Mouse (Mus musculus) embryonic facial prominence, embryonic 13.5 days (tissue): ENCODE results near the gene Pde4c. TPM values are rescaled to one million over a fixed set of nuclear protein-coding genes. Genes with fewer than 3 reads are reported as not detected.

Experiments used
- ATAC-seq: fragments of 200-750 bp; cut with Nextera tagmentation; 2 replicates; pipeline ENCODE4 v1.8.0; 2017; ENCODE audit warnings: low read depth; ENCODE audit not compliant: insufficient number of reproducible peaks, insufficient read depth, low FRiP score, low TSS enrichment
- H3K27ac ChIP-seq: fragments of 300-500 bp; sonication (generic); 2 replicates; pipeline ENCODE4 v1.5.1; 2015; ENCODE audit warnings: moderate library complexity, mild to moderate bottlenecking, inconsistent platforms
- H3K27me3 ChIP-seq: fragments of 300-500 bp; sonication (generic); 2 replicates; pipeline ENCODE4 v1.6.1; 2015; ENCODE audit warnings: mild to moderate bottlenecking, inconsistent platforms
- H3K36me3 ChIP-seq: fragments of 300-500 bp; sonication (generic); 2 replicates; pipeline ENCODE4 v1.6.1; 2015; ENCODE audit warnings: mild to moderate bottlenecking, inconsistent platforms
- H3K4me1 ChIP-seq: fragments of 300-500 bp; sonication (generic); 2 replicates; pipeline ENCODE4 v1.6.1; 2015; ENCODE audit warnings: inconsistent platforms
- H3K4me2 ChIP-seq: fragments of 300-500 bp; sonication (generic); 2 replicates; pipeline ENCODE4 v1.6.1; 2015; ENCODE audit warnings: moderate library complexity, mild to moderate bottlenecking, inconsistent platforms
- H3K4me3 ChIP-seq: fragments of 300-500 bp; sonication (generic); 2 replicates; pipeline ENCODE4 v1.5.1; 2015; ENCODE audit warnings: mild to moderate bottlenecking, inconsistent platforms
- H3K9ac ChIP-seq: fragments of 300-500 bp; sonication (generic); 2 replicates; pipeline ENCODE4 v1.6.1; 2015; ENCODE audit warnings: mild to moderate bottlenecking, inconsistent platforms
- H3K9me3 ChIP-seq: fragments of 300-500 bp; sonication (generic); 2 replicates; pipeline ENCODE4 v1.6.1; 2016; ENCODE audit warnings: inconsistent platforms
- WGBS: fragments of 180-500 bp; shearing (Covaris S2); methylation state at CpG from one replicate; pipeline ENCODE4 v1.1.7; 2015; ENCODE audit warnings: mixed read lengths; 5-methylcytosine and 5-hydroxymethylcytosine counted together
- microRNA-seq: library from miRNA; unstranded; fragments of <30 nt; microRNA quantifications from one replicate; pipeline ENCODE4, GENCODE M21; 2016
- polyA plus RNA-seq: library from polyadenylated mRNA; unstranded; fragments of >200 nt; fragmentation: Nextera tagmentation; extraction: Ambion mirVana; gene quantifications from 2 replicates; pipeline ENCODE4 v1.2.1, GENCODE M21; 2015

Pde4c gene
- polyA plus RNA-seq, 1 experiment from 2014 or later: 0.13 TPM

DNA sequence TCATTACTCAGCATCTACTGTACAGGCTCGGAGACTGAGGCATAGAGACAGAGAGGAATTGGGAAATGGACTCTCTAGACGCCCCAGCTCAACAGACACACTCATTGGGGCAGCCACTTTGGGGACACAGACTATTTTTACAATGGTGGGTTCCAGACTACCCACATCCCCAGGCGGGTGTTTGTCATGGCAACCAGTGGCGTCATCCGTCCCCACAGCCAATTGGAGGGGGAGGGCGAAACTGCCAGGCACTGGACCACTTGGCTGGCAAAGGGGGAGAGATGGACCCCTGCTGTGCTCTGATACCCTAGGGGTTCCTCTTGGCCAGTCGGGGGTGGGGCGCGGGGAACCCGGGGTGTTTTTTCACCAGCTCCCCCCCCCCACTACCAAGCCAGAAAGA lies 77.1 kb downstream of the Pde4c start:
- Histone ChIP-seq H3K4me1 (peaks cover 31% of the 10 kb centered on the region), H3K27ac (no peak overlapping the region), H3K9me3 (no peaks in the 10 kb centered on the region), H3K36me3 (no peaks in the 10 kb centered on the region), H3K9ac (no peak overlapping the region), H3K4me2 (no peak overlapping the region), H3K27me3 (peaks cover 76% of the 10 kb centered on the region), H3K4me3 (no peak overlapping the region)
- WGBS: 45% methylated on average over 10 of the region's 10 CpGs
- ATAC-seq: no peak

Small RNAs within 50 kb of the gene (microRNA-seq; reads per million reads assigned to microRNA genes)
- not detected for gene Mir7240

Other genes starting within 250 kb of the Pde4c start
- gene Klhl26, start 246.8 kb upstream of the Pde4c start, polyA plus RNA-seq: 28.2 and 30.8 TPM in 2 replicates
- gene Tmem59l, start 236.4 kb upstream of the Pde4c start, polyA plus RNA-seq: 32.3 and 34.8 TPM in 2 replicates
- gene Crlf1, start 230.6 kb upstream of the Pde4c start, polyA plus RNA-seq: 152 and 159 TPM in 2 replicates
- 169 and 178 TPM in 2 replicates for gene Rex1bd, start 217.0 kb upstream of the Pde4c start, polyA plus RNA-seq
- 987 and 1,032 TPM in 2 replicates for gene Uba52, start 212.9 kb upstream of the Pde4c start, polyA plus RNA-seq
- 297 and 306 TPM in 2 replicates for gene Fkbp8, start 196.0 kb upstream of the Pde4c start, polyA plus RNA-seq
- 55.4 and 59.9 TPM in 2 replicates for gene Kxd1, start 195.8 kb upstream of the Pde4c start, polyA plus RNA-seq
- 20.6 and 21.3 TPM in 2 replicates for gene Ell, start 184.3 kb upstream of the Pde4c start, polyA plus RNA-seq
- gene Isyna1, start 129.3 kb upstream of the Pde4c start, polyA plus RNA-seq: 153 and 166 TPM in 2 replicates
- 100 and 107 TPM in 2 replicates for gene Ssbp4, start 114.8 kb upstream of the Pde4c start, polyA plus RNA-seq
- gene Lrrc25, start 107.6 kb upstream of the Pde4c start, polyA plus RNA-seq: 1.9 TPM in 2 replicates
- 0.14 and 0.22 TPM in 2 replicates for gene Gdf15, start 91.3 kb upstream of the Pde4c start, polyA plus RNA-seq
- gene Pgpep1, start 63.3 kb upstream of the Pde4c start, polyA plus RNA-seq: 50.5 and 63.1 TPM in 2 replicates
- gene Lsm4, start 50.5 kb upstream of the Pde4c start, polyA plus RNA-seq: 248 and 270 TPM in 2 replicates
- 54.7 and 68.5 TPM in 2 replicates for gene Jund, start 24.8 kb upstream of the Pde4c start, polyA plus RNA-seq
- 0.07 TPM in 1 of 2 replicates, not detected in the other for gene Iqcn, start 20.3 kb upstream of the Pde4c start, polyA plus RNA-seq
- not detected in 2 replicates for gene Gm3336, start 5.2 kb upstream of the Pde4c start, polyA plus RNA-seq
- 23.8 TPM in 2 replicates for gene Rab3a, start 31.0 kb downstream of the Pde4c start, polyA plus RNA-seq
- 29.3 and 36.7 TPM in 2 replicates for gene Mpv17l2, start 37.2 kb downstream of the Pde4c start, polyA plus RNA-seq
- 76.8 and 85.4 TPM in 2 replicates for gene Pik3r2, start 53.0 kb downstream of the Pde4c start, polyA plus RNA-seq
- gene Mast3, start 81.3 kb downstream of the Pde4c start, polyA plus RNA-seq: 12.5 and 13.8 TPM in 2 replicates
- gene Il12rb1, start 84.7 kb downstream of the Pde4c start, polyA plus RNA-seq: 0.07 and 0.54 TPM in 2 replicates
- gene Arrdc2, start 116.0 kb downstream of the Pde4c start, polyA plus RNA-seq: 5.9 and 7.7 TPM in 2 replicates
- 3.2 and 5.3 TPM in 2 replicates for gene Kcnn1, start 139.5 kb downstream of the Pde4c start, polyA plus RNA-seq
- 108 and 124 TPM in 2 replicates for gene Ccdc124, start 150.2 kb downstream of the Pde4c start, polyA plus RNA-seq
- gene Slc5a5, start 169.0 kb downstream of the Pde4c start, polyA plus RNA-seq: 0.18 and 0.32 TPM in 2 replicates
- gene Rpl18a, start 173.7 kb downstream of the Pde4c start, polyA plus RNA-seq: 4,412 and 4,959 TPM in 2 replicates
- 49.8 and 52.6 TPM in 2 replicates for gene Map1s, start 182.2 kb downstream of the Pde4c start, polyA plus RNA-seq